Mouse (Mus musculus): ENCODE measurements around the gene Zfp488.

GRCm38 (mm10) chr14:33952233-33952981, 26.2 kb downstream of the Zfp488 start:
- TF ChIP-seq CTCF (IDR thresholded peaks at IDR 0.05; ENCODE audit: low read depth) (no peak), EP300 (IDR thresholded peaks at IDR 0.05; ENCODE audit: low read depth) (no peak)

All from heart, postnatal 0 days (tissue).